ENCODE assay signal across 27 mouse cellular contexts in genomic region chr5:37467646-37468045, GRCm38 (mm10).
"Had no signal": no experiment of that assay in that cellular context is flagged by ENCODE, and none has a peak within 500 bp of the region (broad histone marks: within the 10 kb centered on the region; RNA-seq: fewer than 3 reads in every experiment).

No protein-coding gene starts in this region.

- DNase-seq: gastrocnemius, postnatal 14 days; gastrocnemius, postnatal 36 days; heart, adult 11 months; heart, adult 2 months; heart, postnatal 14 days; heart, postnatal 36 days; kidney, adult 11 months; kidney, adult 2 months; kidney, adult 9 months; kidney, postnatal 14 days; kidney, postnatal 36 days; layer of hippocampus, adult 9-11 months; layer of hippocampus, postnatal 36 days; left cerebral cortex, postnatal 4 days had no signal

- H3K27me3 ChIP-seq: heart, embryonic 15.5 days; hindbrain, embryonic 12.5 days; hindbrain, embryonic 15.5 days; kidney, embryonic 15.5 days; limb, embryonic 13.5 days; limb, embryonic 15.5 days had no signal

- H3K27ac ChIP-seq: heart, adult 2 months; heart, embryonic 13.5 days; heart, embryonic 15.5 days; hindbrain, embryonic 12.5 days; hindbrain, embryonic 15.5 days; hindbrain, postnatal 0 days; kidney, embryonic 15.5 days; kidney, postnatal 0 days; limb, embryonic 13.5 days; limb, embryonic 15.5 days; liver, embryonic 12.5 days; liver, embryonic 14.5 days had no signal

- H3K9ac ChIP-seq: heart, embryonic 13.5 days; heart, embryonic 15.5 days; hindbrain, embryonic 12.5 days; hindbrain, embryonic 15.5 days; kidney, embryonic 15.5 days; limb, embryonic 13.5 days; limb, embryonic 15.5 days; liver, embryonic 12.5 days; liver, embryonic 14.5 days had no signal

- H3K4me2 ChIP-seq: heart, embryonic 11.5 days; heart, embryonic 13.5 days; heart, embryonic 15.5 days; hindbrain, embryonic 12.5 days; hindbrain, embryonic 15.5 days; kidney, embryonic 15.5 days; limb, embryonic 13.5 days; limb, embryonic 15.5 days; liver, embryonic 12.5 days had no signal

- H3K9me3 ChIP-seq: heart, embryonic 13.5 days; heart, embryonic 15.5 days; hindbrain, embryonic 12.5 days; hindbrain, embryonic 15.5 days; kidney, embryonic 15.5 days; limb, embryonic 13.5 days; limb, embryonic 15.5 days; liver, embryonic 12.5 days had no signal

- H3K4me1 ChIP-seq: heart, embryonic 13.5 days; heart, embryonic 15.5 days; hindbrain, embryonic 12.5 days; hindbrain, embryonic 15.5 days; kidney, embryonic 15.5 days; limb, embryonic 13.5 days; limb, embryonic 15.5 days; liver, embryonic 12.5 days had no signal

- H3K4me3 ChIP-seq: heart, adult 2 months; heart, embryonic 13.5 days; heart, embryonic 15.5 days; hindbrain, embryonic 12.5 days; hindbrain, embryonic 15.5 days; kidney, embryonic 15.5 days; limb, embryonic 13.5 days; limb, embryonic 15.5 days; liver, embryonic 12.5 days had no signal

- H3K36me3 ChIP-seq: heart, embryonic 13.5 days; heart, embryonic 15.5 days; hindbrain, embryonic 12.5 days; hindbrain, embryonic 15.5 days; kidney, embryonic 15.5 days; limb, embryonic 13.5 days; liver, embryonic 12.5 days had no signal

- ATAC-seq: hindbrain, postnatal 0 days; intestine, embryonic 16.5 days; liver, embryonic 12.5 days had no signal
